Mouse (Mus musculus) kidney, postnatal 0 days (tissue): Measurements from ENCODE around the gene Acsl4. TPM values are rescaled to one million over a fixed set of nuclear protein-coding genes. Genes with fewer than 3 reads are reported as not detected.

Experiments
- ATAC-seq: fragments of 200-750 bp; cut with Nextera tagmentation; replicated peaks from 2 replicates; pipeline ENCODE4 v1.8.0; 2017; ENCODE audit warnings: low read depth, moderate number of reproducible peaks, moderate TSS enrichment, moderate library complexity; ENCODE audit not compliant: low FRiP score
- DNase-seq: peaks from one replicate; pipeline ENCODE4 v3.0.0-alpha.2; 2016; ENCODE audit warnings: low spot score
- H3K27ac ChIP-seq: fragments of 300-500 bp; sonication (generic); 2 replicates; pipeline ENCODE4 v1.5.1; 2014; ENCODE audit warnings: mild to moderate bottlenecking
- H3K27me3 ChIP-seq: fragments of 300-500 bp; sonication (generic); 2 replicates; pipeline ENCODE4 v1.6.1; 2014; ENCODE audit warnings: low read length, mixed read lengths; ENCODE audit not compliant: insufficient read depth
- H3K36me3 ChIP-seq: fragments of 300-500 bp; sonication (generic); 2 replicates; pipeline ENCODE4 v1.6.1; 2014; ENCODE audit warnings: low read length, mixed read lengths; ENCODE audit not compliant: insufficient read depth
- H3K4me1 ChIP-seq: fragments of 300-500 bp; sonication (generic); replicated peaks from 2 replicates; pipeline ENCODE4 v1.6.1; 2014; ENCODE audit warnings: antibody characterized with exemption, low read length, mixed read lengths; ENCODE audit not compliant: insufficient read depth
- H3K4me2 ChIP-seq: fragments of 300-500 bp; sonication (generic); 2 replicates; pipeline ENCODE4 v1.6.1; 2014; ENCODE audit warnings: mild to moderate bottlenecking, low read length, moderate library complexity, mixed read lengths
- H3K4me3 ChIP-seq: fragments of 300-500 bp; sonication (generic); replicated peaks from 2 replicates; pipeline ENCODE4 v1.5.1; 2014; ENCODE audit warnings: low read depth, low read length
- H3K9ac ChIP-seq: fragments of 300-500 bp; sonication (generic); 2 replicates; pipeline ENCODE4 v1.6.1; 2014; ENCODE audit warnings: low read depth, low read length
- H3K9me3 ChIP-seq: fragments of 300-500 bp; sonication (generic); replicated peaks from 2 replicates; pipeline ENCODE4 v1.6.1; 2016; ENCODE audit warnings: low read length, inconsistent platforms, mixed read lengths
- CTCF ChIP-seq: IDR thresholded peaks from 2 replicates; pipeline ENCODE4 v1.5.1; 2016; ENCODE audit warnings: antibody characterized with exemption, low read depth, mild to moderate bottlenecking, moderate library complexity
- WGBS: fragments of 180-500 bp; shearing (Covaris S2); extraction: QIAGEN DNeasy Blood & Tissue Kit; methylation state at CpG from one replicate; pipeline ENCODE4 v1.1.7; 2014; 5-methylcytosine and 5-hydroxymethylcytosine counted together
- polyA plus RNA-seq: library from polyadenylated mRNA; unstranded; fragments of >200 nt; fragmentation: Nextera tagmentation; extraction: Ambion mirVana; gene quantifications from 2 replicates; pipeline ENCODE4 v1.2.1, GENCODE M21; 2015

Gene Acsl4
- polyA plus RNA-seq, 1 experiment from 2014 or later: 32.3 TPM

DNA sequence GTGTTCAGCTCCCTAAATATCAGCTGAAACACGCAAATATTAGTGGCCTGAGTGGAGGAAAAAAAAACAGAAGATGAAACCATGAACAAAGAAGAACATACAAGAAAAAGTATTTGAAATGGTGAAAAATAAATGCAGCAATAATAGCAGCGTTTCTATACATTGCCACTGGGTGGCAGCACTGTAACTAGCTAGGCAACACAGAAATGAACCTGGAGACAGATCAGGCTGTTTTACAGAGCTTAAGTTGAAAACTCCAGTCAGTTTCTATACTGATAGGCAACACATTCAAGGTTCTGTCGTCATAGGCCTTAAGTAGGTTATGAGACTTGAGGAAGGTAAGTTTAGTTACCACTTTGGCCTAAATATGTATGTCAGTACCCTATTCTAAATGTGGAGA, 17.9 kb downstream of the Acsl4 start:
- WGBS: 12% methylated on average over 3 of the region's 3 CpGs
- no peaks in the 10 kb centered on the region for H3K9me3 ChIP-seq
- peak; percentile 80 for TF ChIP-seq CTCF
- ATAC-seq: no peak
- H3K27ac ChIP-seq: no peak overlapping the region
- no peak overlapping the region for H3K4me3 ChIP-seq
- no peaks in the 10 kb centered on the region for H3K27me3 ChIP-seq
- no peak overlapping the region for H3K9ac ChIP-seq
- no peaks in the 10 kb centered on the region for H3K4me1 ChIP-seq
- DNase-seq: peak; percentile 74
- H3K36me3 ChIP-seq: no peaks in the 10 kb centered on the region
- H3K4me2 ChIP-seq: no peak overlapping the region

DNA sequence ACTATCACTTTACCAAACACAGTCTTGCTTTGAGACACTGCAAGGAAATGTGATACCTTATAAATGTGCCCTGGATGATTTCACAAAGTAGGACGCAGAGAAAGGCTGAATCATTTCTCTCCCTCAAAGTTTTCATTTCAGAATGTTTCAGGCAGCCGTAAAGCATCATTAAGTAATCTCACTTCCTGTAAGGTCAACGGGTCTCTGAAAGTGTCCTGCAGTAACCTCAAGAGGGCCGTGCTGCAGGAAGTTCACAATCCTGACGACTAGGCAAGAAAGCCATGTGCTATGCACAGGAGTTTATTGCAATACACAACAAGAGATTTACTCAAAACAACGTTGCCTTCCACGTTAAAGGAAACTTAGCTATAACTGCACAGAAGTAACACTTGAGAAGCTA, 20.4 kb downstream of the Acsl4 start:
- Histone ChIP-seq H3K36me3 (no peaks in the 10 kb centered on the region), H3K27me3 (no peaks in the 10 kb centered on the region), H3K4me2 (no peak overlapping the region), H3K9ac (no peak overlapping the region), H3K9me3 (no peaks in the 10 kb centered on the region), H3K27ac (no peak overlapping the region), H3K4me3 (no peak overlapping the region), H3K4me1 (no peaks in the 10 kb centered on the region)
- no peak for TF ChIP-seq CTCF
- ATAC-seq (no peak), DNase-seq (peak; percentile 74)
- WGBS: 30% methylated on average over 7 of the region's 7 CpGs

GRCm38 (mm10) chrX:142363882-142364281, 26.5 kb downstream of the Acsl4 start:
- Histone ChIP-seq H3K4me1 (no peaks in the 10 kb centered on the region), H3K9ac (no peak overlapping the region), H3K4me3 (no peak overlapping the region), H3K27me3 (no peaks in the 10 kb centered on the region), H3K36me3 (no peaks in the 10 kb centered on the region), H3K27ac (no peak overlapping the region), H3K4me2 (no peak overlapping the region), H3K9me3 (no peaks in the 10 kb centered on the region)
- ATAC-seq (no peak), DNase-seq (no peak)
- WGBS: 88% methylated on average over 1 of the region's 1 CpGs
- no peak for TF ChIP-seq CTCF

GRCm38 (mm10) chrX:142359031-142359430, 31.3 kb downstream of the Acsl4 start:
- Histone ChIP-seq H3K9ac (no peak overlapping the region), H3K4me2 (no peak overlapping the region), H3K27me3 (no peaks in the 10 kb centered on the region), H3K9me3 (no peaks in the 10 kb centered on the region), H3K36me3 (no peaks in the 10 kb centered on the region), H3K4me3 (no peak overlapping the region), H3K27ac (no peak overlapping the region), H3K4me1 (no peaks in the 10 kb centered on the region)
- WGBS: 85% methylated on average over 7 of the region's 7 CpGs
- DNase-seq: no peak
- no peak for ATAC-seq
- no peak for TF ChIP-seq CTCF

DNA sequence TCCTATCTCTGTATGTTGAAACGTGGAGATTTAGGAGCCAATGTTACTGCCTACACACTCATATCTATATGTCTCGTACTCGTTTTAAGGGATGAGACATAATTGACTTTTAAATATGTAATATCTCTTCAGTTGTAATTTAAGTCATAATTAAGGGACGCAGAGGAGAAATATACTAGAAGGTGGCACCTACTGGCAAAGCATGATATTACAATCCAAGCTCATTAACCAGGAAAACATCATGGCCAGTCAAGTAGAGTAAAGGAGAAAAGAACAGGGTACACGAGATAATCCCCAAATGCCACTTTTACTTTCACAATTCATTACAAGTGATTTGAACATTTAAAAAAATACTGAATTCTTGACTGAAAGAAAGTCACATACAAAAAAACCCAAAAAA, 31.9 kb downstream of the Acsl4 start:
- no peak overlapping the region for H3K9ac ChIP-seq
- no peaks in the 10 kb centered on the region for H3K36me3 ChIP-seq
- H3K4me2 ChIP-seq: no peak overlapping the region
- 77% methylated on average over 5 of the region's 5 CpGs for WGBS
- H3K27me3 ChIP-seq: no peaks in the 10 kb centered on the region
- no peak overlapping the region for H3K4me3 ChIP-seq
- DNase-seq: no peak
- 0 out of 2 replicates have a peak, but pooled peaks have one; percentile 22 for TF ChIP-seq CTCF
- no peak for ATAC-seq
- no peaks in the 10 kb centered on the region for H3K4me1 ChIP-seq
- H3K27ac ChIP-seq: no peak overlapping the region
- no peaks in the 10 kb centered on the region for H3K9me3 ChIP-seq

DNA sequence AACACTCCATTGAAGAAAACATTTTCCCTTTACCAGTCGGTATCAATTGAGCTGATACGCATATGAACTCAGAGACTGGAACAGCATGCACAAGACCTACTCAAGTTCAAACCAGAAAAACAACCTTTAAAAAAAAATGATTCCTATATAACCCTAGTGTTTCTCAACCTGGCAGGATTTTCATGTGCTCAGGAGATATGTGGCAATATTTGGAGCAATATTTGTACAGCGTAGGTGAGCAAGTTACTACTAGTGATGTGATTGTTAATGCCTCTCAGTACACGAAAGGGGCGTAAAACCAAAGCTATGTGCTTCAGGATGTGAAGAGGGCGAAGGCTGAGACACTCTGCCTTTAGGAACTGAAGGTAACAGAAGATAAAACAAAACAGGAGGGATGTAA, 54.1 kb downstream of the Acsl4 start:
- TF ChIP-seq CTCF: no peak
- Histone ChIP-seq H3K27ac (no peak overlapping the region), H3K9me3 (no peaks in the 10 kb centered on the region), H3K4me2 (no peak overlapping the region), H3K27me3 (no peaks in the 10 kb centered on the region), H3K9ac (no peak overlapping the region), H3K4me1 (no peaks in the 10 kb centered on the region), H3K4me3 (no peak overlapping the region), H3K36me3 (no peaks in the 10 kb centered on the region)
- DNase-seq (no peak), ATAC-seq (no peak)
- WGBS: 93% methylated on average over 6 of the region's 6 CpGs

GRCm38 (mm10) chrX:142335502-142335901, 54.8 kb downstream of the Acsl4 start:
- Histone ChIP-seq H3K27me3 (no peaks in the 10 kb centered on the region), H3K27ac (no peak overlapping the region), H3K9ac (no peak overlapping the region), H3K4me2 (no peak overlapping the region), H3K4me1 (no peaks in the 10 kb centered on the region), H3K4me3 (no peak overlapping the region), H3K9me3 (no peaks in the 10 kb centered on the region), H3K36me3 (no peaks in the 10 kb centered on the region)
- WGBS: 91% methylated on average over 5 of the region's 5 CpGs
- ATAC-seq: no peak
- TF ChIP-seq CTCF: no peak
- DNase-seq: no peak
